Mouse (Mus musculus) embryonic facial prominence, embryonic 10.5 days (tissue): ENCODE measurements around the gene Npas4. TPM values are rescaled to one million over a fixed set of nuclear protein-coding genes. Genes with fewer than 3 reads are reported as not detected.
"Not testable (repeated sequence)": the region's sequence is repeated elsewhere in the genome, so short reads cannot be mapped to it uniquely, and the experiment has no call there.

ENCODE experiments used
- DNase-seq: peaks from one replicate; pipeline ENCODE4 v3.0.0-alpha.2; 2017; ENCODE audit warnings: low spot score
- H3K27ac ChIP-seq: fragments of 300-500 bp; sonication (generic); replicated peaks from 2 replicates; pipeline ENCODE4 v1.5.1; 2016; ENCODE audit warnings: mild to moderate bottlenecking
- H3K27me3 ChIP-seq: fragments of 300-500 bp; sonication (generic); replicated peaks from 2 replicates; pipeline ENCODE4 v1.6.1; 2016; ENCODE audit warnings: low read depth, mild to moderate bottlenecking; ENCODE audit not compliant: poor library complexity, severe bottlenecking
- H3K36me3 ChIP-seq: fragments of 300-500 bp; sonication (generic); replicated peaks from 2 replicates; pipeline ENCODE4 v1.6.1; 2016; ENCODE audit warnings: mild to moderate bottlenecking, moderate library complexity
- H3K4me1 ChIP-seq: fragments of 300-500 bp; sonication (generic); 2 replicates; pipeline ENCODE4 v1.6.1; 2016
- H3K4me3 ChIP-seq: fragments of 300-500 bp; sonication (generic); 2 replicates; pipeline ENCODE4 v1.5.1; 2016; ENCODE audit warnings: mild to moderate bottlenecking, moderate library complexity
- H3K9me3 ChIP-seq: fragments of 300-500 bp; sonication (generic); 2 replicates; pipeline ENCODE4 v1.6.1; 2016; ENCODE audit warnings: mild to moderate bottlenecking
- WGBS: fragments of 180-500 bp; shearing (Covaris S2); methylation state at CpG from one replicate; pipeline ENCODE4 v1.1.7; 2016; 5-methylcytosine and 5-hydroxymethylcytosine counted together
- polyA plus RNA-seq: library from polyadenylated mRNA; unstranded; fragments of >200 nt; fragmentation: Nextera tagmentation; extraction: Ambion mirVana; gene quantifications from 2 replicates; pipeline ENCODE4 v1.2.1, GENCODE M21; 2016

Gene Npas4
- polyA plus RNA-seq, 1 experiment from 2014 or later = not detected

DNA sequence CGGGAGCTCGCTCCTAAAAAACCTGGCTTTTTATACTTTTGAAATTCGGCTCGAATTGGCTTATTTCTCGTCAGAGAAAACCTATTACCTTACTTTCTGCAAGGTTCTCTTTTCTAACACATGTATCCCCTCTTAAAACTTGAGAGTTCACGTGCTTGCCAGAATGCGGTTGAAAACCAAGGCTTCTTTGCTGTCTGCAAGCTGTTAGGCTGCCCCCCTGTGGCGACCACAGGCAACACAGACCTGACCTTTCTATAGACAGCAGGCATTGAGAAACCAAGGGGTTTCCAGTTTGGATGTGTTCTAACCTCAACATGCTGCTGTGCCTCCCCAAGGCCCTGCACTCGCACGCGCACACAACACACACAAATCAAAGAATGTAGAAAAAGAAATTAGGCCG lies 26.7 kb upstream of the Npas4 start:
- H3K36me3 ChIP-seq = no peaks in the 10 kb centered on the region
- peak overlapping the region; percentile 26; the same call in 1 of the 2 replicates for H3K4me3 ChIP-seq
- DNase-seq = peak; percentile 84
- no peaks in the 10 kb centered on the region for H3K9me3 ChIP-seq
- peaks cover 12% of the 10 kb centered on the region for H3K4me1 ChIP-seq
- H3K27me3 ChIP-seq = no peaks in the 10 kb centered on the region
- WGBS = 21% methylated on average over 12 of the region's 12 CpGs
- H3K27ac ChIP-seq = no peak overlapping the region; the same call in 1 of the 2 replicates

DNA sequence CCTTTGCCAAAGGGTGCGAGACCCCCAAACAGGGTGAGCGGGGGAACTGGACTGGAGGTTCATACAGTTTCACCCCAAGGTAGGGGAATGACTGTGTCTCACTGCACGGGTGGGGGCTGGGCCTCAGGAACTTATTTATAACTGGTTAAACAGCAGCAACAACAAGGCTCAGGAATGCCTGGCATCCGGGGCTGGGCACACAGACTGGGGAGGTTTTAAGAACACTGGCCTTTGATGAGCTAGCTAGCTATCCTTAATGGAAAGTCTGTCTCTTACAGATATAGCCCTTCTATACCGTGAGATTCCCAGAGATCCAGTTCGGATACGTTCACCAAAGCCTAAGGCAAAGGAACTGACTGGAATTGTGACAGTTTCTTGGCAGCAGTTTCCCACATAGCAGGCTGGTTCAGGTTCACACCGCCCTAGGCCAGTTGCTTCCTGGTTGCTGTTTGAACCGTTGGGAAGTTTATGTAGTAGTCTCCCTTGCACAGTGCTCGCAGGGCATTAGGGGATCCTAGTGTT lies 26.2 kb upstream of the Npas4 start:
- DNase-seq = peak; percentile 40
- 39% methylated on average over 10 of the region's 10 CpGs for WGBS
- Histone ChIP-seq H3K4me3 (no peak overlapping the region), H3K36me3 (no peaks in the 10 kb centered on the region), H3K27ac (no peak overlapping the region; the same call in 1 of the 2 replicates), H3K9me3 (no peaks in the 10 kb centered on the region), H3K27me3 (no peaks in the 10 kb centered on the region), H3K4me1 (peaks cover 12% of the 10 kb centered on the region)

DNA sequence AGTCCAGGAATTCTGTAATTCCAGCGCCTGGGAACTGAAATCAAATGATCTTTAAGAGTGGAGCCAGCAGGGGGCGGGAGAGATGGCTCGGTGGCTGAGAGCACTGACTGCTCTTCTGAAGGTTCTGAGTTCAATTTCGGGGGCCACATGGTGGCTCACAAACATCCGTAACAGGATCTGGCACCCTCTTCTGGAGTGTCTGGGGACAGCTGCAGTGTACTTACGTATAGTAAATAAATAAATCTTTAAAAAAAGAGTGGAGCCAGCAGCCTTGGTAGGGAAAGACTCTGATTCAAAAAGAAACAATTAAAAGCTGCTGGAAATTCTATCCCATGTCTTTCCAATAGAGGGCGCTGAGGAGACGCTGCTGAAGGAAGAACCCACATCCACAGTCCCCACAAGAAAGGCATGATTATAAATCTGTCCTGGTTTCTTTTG lies 24.9 kb upstream of the Npas4 start:
- 20% methylated on average over 8 of the region's 8 CpGs for WGBS

DNA sequence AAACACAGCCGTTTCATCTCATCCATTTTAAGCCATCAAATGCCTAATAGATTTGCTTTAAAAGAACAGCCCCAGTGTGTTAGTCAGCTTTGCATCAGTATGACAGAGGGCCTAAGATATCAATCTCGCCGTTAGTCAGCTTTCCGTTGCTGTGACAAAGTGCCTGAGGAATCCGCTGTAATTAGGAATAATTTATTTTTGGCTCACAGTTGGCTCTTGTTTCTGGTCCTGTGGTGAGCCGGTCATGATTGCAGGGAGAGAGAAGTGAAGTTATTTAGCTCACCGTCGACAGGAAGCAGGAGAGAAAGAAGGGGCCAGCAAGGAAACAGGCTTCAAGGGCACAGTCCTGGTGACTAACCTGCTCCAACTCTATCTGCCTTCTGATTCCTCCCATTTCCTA lies 23.0 kb upstream of the Npas4 start:
- Histone ChIP-seq H3K4me1 (peaks cover 12% of the 10 kb centered on the region), H3K27me3 (no peaks in the 10 kb centered on the region), H3K27ac (no peak overlapping the region), H3K4me3 (no peak overlapping the region), H3K9me3 (no peaks in the 10 kb centered on the region), H3K36me3 (no peaks in the 10 kb centered on the region)
- no peak for DNase-seq
- WGBS = 71% methylated on average over 8 of the region's 8 CpGs

More for the DNA sequence above, 24.9 kb upstream of the Npas4 start:
- DNase-seq = peak; percentile 50
- Histone ChIP-seq H3K4me1 (peaks cover 12% of the 10 kb centered on the region), H3K36me3 (no peaks in the 10 kb centered on the region), H3K27me3 (no peaks in the 10 kb centered on the region), H3K27ac (no peak overlapping the region), H3K9me3 (no peaks in the 10 kb centered on the region), H3K4me3 (no peak overlapping the region)

DNA sequence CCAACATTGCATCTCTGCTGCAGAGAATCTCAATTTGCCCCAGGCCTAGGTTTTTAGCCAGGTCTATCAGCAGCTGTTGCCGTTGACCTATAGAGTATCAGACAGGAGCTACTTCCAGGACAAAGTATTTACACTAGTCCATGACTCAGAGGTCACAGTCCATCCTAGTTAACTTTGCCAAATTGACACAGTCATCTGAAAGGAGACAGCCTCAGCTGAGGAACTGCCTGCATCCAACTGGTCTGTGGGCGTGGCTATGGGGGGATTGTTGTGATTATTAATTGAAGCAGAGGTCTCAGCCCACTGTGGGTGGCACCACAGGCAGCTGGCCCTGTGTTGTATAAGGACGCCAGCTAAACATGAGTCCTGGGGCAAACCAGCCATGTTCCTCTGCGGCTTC lies 14.8 kb upstream of the Npas4 start:
- H3K9me3 ChIP-seq = peaks cover 10% of the 10 kb centered on the region
- no peaks in the 10 kb centered on the region for H3K36me3 ChIP-seq
- peaks cover 10% of the 10 kb centered on the region for H3K4me1 ChIP-seq
- 69% methylated on average over 4 of the region's 4 CpGs for WGBS
- H3K27ac ChIP-seq = no peak overlapping the region
- H3K27me3 ChIP-seq = peaks cover 15% of the 10 kb centered on the region; the same call in 1 of the 2 replicates
- H3K4me3 ChIP-seq = no peak overlapping the region
- DNase-seq = no peak

DNA sequence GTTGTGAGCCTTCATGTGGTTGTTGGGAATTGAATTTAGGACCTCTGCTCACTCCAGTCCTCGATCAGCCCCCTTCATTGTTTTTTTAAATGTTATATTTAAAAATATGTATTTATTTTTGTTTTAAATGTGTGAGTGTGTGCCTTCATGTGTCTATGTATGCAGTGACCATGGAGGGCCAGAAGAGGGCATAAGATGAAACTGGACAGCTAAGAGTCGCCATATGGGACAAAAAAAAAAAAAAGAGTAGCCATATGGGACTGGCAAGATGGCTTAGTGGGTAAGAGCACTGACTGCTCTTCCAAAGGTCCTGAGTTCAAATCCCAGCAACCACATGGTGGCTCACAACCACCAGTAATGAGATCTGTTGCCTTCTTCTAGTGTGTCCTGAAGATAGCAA lies 13.5 kb upstream of the Npas4 start:
- not testable (repeated sequence) for DNase-seq, H3K36me3 ChIP-seq, H3K4me3 ChIP-seq, H3K27ac ChIP-seq
- peaks cover 10% of the 10 kb centered on the region for H3K4me1 ChIP-seq
- H3K9me3 ChIP-seq = peaks cover 10% of the 10 kb centered on the region
- WGBS = 63% methylated on average over 2 of the region's 2 CpGs
- H3K27me3 ChIP-seq = peaks cover 23% of the 10 kb centered on the region; the same call in 1 of the 2 replicates

DNA sequence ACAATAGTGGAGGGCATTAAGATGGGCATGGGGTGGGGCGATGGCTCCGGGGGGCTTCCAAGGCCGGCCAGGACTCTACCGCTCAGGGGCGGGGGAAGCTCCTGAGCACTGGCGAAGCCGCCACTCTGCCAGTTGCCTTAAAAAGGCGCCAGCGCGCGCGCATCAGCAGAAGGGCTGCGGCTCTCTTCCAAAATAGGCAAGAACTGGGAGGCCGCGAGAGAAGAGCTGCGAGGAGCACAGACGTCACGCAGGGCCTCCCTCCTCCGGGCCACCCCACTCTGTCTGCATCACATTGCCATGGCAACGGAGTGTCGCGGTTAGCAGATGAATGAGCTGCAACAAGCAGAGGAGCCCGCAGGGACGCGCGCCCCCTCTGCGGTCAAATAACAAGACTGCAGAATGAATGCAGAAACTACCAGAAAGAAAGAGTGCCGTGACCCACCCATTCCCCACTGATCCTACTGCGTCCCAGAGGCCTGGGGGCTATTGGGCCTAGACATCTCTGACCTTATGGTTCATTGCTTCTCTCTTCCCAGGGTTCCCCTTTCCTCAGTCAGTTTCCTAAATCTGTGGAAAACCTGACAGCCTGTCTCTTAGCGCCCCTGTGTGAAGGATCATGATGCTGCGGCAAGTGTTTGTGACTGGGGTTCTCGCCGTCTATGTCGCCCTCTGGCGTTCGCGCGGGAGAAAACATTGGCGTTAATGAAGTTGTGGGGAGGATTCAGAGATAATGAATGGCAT lies 11.7 kb upstream of the Npas4 start:
- Histone ChIP-seq H3K4me1 (peaks cover 10% of the 10 kb centered on the region), H3K27ac (peak overlapping the region; percentile 55), H3K9me3 (peaks cover 8% of the 10 kb centered on the region), H3K36me3 (no peaks in the 10 kb centered on the region), H3K4me3 (peak overlapping the region; percentile 55), H3K27me3 (peaks cover 32% of the 10 kb centered on the region; the same call in 1 of the 2 replicates)
- peak; percentile 88 for DNase-seq
- 2% methylated on average over 39 of the region's 39 CpGs for WGBS

DNA sequence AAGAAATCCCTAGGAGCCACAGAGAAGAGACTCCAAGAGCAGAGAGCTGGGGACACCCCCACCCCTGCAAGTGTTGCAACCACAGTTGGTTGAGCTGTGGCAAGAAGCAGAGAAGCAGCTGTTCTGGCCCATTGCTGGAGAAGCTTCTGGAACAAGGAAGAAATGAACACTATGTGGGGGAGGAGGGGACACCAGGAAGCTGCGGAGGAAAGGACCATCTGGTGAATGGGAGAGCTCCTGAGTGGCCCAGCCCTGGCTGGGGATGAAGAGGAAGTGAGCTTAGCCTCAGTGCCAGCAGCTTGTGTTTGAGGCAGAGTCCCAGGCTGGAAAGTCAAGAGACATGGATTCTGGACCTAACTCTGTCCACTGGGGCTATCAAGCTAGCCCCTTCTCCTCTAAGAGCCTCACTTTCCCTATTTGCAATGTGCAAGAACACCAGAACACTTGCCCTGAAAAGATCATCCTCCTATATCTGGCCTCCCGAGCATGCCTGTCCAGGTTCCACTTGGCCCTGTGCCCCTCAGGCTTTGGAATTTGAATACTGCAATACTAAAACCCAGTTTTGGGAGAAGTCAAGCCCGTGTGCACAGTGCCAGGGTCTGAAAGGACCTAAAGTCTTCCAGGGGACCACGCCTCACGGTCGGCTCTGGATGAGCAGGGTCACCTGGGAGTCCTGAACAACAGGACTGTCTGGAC lies 9.5 kb upstream of the Npas4 start:
- no peak for DNase-seq
- peaks cover 42% of the 10 kb centered on the region; the same call in 1 of the 2 replicates for H3K27me3 ChIP-seq
- H3K27ac ChIP-seq = no peak overlapping the region
- H3K4me1 ChIP-seq = peaks cover 10% of the 10 kb centered on the region
- H3K36me3 ChIP-seq = no peaks in the 10 kb centered on the region
- no peak overlapping the region for H3K4me3 ChIP-seq
- H3K9me3 ChIP-seq = no peaks in the 10 kb centered on the region
- 70% methylated on average over 6 of the region's 6 CpGs for WGBS

DNA sequence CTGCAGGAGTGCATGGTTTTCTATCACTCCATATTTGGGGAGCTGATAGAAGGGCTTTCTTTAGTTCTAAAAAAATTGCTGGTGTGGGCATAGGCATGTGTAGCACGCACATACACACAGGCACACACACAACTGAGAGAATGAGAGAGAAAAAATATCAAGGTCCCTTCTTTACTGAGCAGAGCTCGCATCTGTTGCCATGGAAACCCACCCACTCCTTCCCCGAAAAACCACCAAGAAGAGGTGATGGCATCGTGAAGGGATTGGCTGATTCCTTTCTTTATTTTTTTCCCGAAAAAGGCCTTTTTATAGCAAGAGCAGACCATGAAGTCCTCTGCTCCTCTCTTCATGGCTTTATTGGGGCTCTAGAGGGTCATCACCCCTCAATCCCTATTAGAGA lies 3.9 kb upstream of the Npas4 start:
- H3K27ac ChIP-seq = no peak overlapping the region
- no peaks in the 10 kb centered on the region for H3K36me3 ChIP-seq
- H3K4me3 ChIP-seq = no peak overlapping the region
- peaks cover 11% of the 10 kb centered on the region for H3K4me1 ChIP-seq
- DNase-seq = no peak
- peaks cover 73% of the 10 kb centered on the region for H3K27me3 ChIP-seq
- WGBS = 68% methylated on average over 5 of the region's 5 CpGs
- H3K9me3 ChIP-seq = no peaks in the 10 kb centered on the region

DNA sequence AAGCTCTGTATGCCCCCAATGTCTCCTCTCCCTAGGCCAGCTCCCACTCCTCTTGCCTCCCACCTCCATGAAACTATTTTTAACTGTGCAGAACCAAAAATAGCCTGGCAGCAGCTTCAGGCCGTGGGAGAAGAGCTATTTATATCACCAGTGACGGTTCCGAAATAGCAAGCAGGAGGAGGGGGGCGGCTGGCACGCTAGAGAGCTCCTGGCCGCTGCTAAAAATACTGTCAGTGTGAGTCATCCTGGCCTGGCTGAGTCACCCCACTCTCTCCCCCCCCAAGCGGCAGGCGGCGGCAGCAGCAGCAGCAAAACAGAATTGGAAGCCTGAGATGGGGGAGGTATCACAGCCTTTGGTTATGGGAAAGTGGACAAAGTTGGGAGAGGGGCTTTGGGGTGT lies 2.8 kb upstream of the Npas4 start:
- no peak for DNase-seq
- Histone ChIP-seq H3K27me3 (peaks cover 74% of the 10 kb centered on the region), H3K9me3 (no peaks in the 10 kb centered on the region), H3K4me1 (peaks cover 11% of the 10 kb centered on the region), H3K4me3 (no peak overlapping the region), H3K27ac (no peak overlapping the region), H3K36me3 (no peaks in the 10 kb centered on the region)
- WGBS = 4% methylated on average over 9 of the region's 9 CpGs

DNA sequence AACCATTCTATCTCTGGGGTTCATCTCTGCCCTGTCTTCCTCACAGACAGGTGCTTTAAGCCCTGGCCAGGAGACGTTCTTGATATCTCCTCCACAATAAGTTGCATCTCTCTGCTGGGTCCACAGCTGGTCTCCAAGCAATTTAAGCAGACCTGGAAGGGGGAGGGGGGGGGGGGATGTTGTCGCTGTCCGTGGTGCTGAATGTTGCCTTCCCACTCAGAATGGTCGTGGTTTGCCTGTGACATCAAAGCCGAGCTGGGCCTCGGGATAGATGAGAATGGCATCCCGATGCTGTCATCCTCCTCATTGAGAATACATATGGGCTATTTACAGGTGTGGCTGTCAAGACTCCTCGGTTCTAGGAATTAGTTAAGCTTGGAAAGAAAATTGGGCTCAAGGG lies 2.3 kb upstream of the Npas4 start:
- H3K4me1 ChIP-seq = peaks cover 11% of the 10 kb centered on the region
- peak; percentile 68 for DNase-seq
- no peak overlapping the region for H3K27ac ChIP-seq
- 19% methylated on average over 8 of the region's 8 CpGs for WGBS
- H3K9me3 ChIP-seq = no peaks in the 10 kb centered on the region
- peaks cover 73% of the 10 kb centered on the region for H3K27me3 ChIP-seq
- H3K4me3 ChIP-seq = no peak overlapping the region
- no peaks in the 10 kb centered on the region for H3K36me3 ChIP-seq

DNA sequence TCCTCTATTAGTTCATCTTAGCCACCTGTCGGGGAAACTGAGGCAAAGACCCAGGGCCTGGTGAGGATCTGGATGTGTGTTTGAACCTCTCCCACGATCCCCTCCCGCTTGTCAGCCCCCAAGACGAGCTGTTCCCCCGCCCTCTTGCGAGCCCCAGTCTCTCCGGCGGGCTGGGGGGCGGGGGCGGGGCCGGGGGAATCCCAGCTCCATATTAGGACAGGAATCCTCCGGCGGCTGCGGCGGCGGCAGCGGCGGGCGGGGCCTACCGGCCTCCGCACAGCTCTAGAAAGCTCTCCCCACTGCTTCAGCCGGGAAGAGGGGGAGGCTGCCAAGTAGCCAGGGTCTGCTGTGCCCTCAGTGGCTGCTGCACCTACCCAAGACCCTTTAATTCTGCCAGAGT lies 600 bp upstream of the Npas4 start:
- no peaks in the 10 kb centered on the region for H3K9me3 ChIP-seq
- peak; percentile 35 for DNase-seq
- H3K36me3 ChIP-seq = no peaks in the 10 kb centered on the region
- H3K4me1 ChIP-seq = peaks cover 11% of the 10 kb centered on the region
- peaks cover 79% of the 10 kb centered on the region for H3K27me3 ChIP-seq
- 2% methylated on average over 22 of the region's 22 CpGs for WGBS
- H3K4me3 ChIP-seq = peak overlapping the region; percentile 23; the same call in 1 of the 2 replicates
- H3K27ac ChIP-seq = no peak overlapping the region
